Mouse (Mus musculus) forebrain, embryonic 13.5 days (tissue): Measurements from ENCODE around the gene Rnf167. TPM values are rescaled to one million over a fixed set of nuclear protein-coding genes. Genes with fewer than 3 reads are reported as not detected.
A peak's percentile ranks its signal among the peaks of the same experiment; 100 is the strongest.

Source experiments
- ATAC-seq: fragments of 200-750 bp; cut with Nextera tagmentation; 2 replicates; pipeline ENCODE4 v1.8.0; 2017
- H3K27ac ChIP-seq: fragments of 300-500 bp; sonication (generic); 2 replicates; pipeline ENCODE4 v1.5.1; 2015; ENCODE audit warnings: inconsistent platforms, mild to moderate bottlenecking, moderate library complexity
- H3K27me3 ChIP-seq: fragments of 300-500 bp; sonication (generic); 2 replicates; pipeline ENCODE4 v1.6.1; 2015; ENCODE audit warnings: mild to moderate bottlenecking, inconsistent platforms
- H3K36me3 ChIP-seq: fragments of 300-500 bp; sonication (generic); 2 replicates; pipeline ENCODE4 v1.6.1; 2015; ENCODE audit warnings: mild to moderate bottlenecking, inconsistent platforms; ENCODE audit not compliant: poor library complexity, severe bottlenecking
- H3K4me1 ChIP-seq: fragments of 300-500 bp; sonication (generic); 2 replicates; pipeline ENCODE4 v1.6.1; 2015; ENCODE audit warnings: inconsistent platforms
- H3K4me2 ChIP-seq: fragments of 300-500 bp; sonication (generic); 2 replicates; pipeline ENCODE4 v1.6.1; 2015; ENCODE audit warnings: inconsistent platforms, mild to moderate bottlenecking, moderate library complexity
- H3K4me3 ChIP-seq: fragments of 300-500 bp; sonication (generic); 2 replicates; pipeline ENCODE4 v1.5.1; 2015; ENCODE audit warnings: mild to moderate bottlenecking, inconsistent platforms
- H3K9ac ChIP-seq: fragments of 300-500 bp; sonication (generic); 2 replicates; pipeline ENCODE4 v1.6.1; 2015; ENCODE audit warnings: mild to moderate bottlenecking, inconsistent platforms
- H3K9me3 ChIP-seq: fragments of 300-500 bp; sonication (generic); replicated peaks from 2 replicates; pipeline ENCODE4 v1.6.1; 2016; ENCODE audit warnings: inconsistent platforms
- WGBS: fragments of 180-500 bp; shearing (Covaris S2); methylation state at CpG from one replicate; pipeline ENCODE4 v1.1.7; 2015; 5-methylcytosine and 5-hydroxymethylcytosine counted together
- polyA plus RNA-seq: library from polyadenylated mRNA; unstranded; fragments of >200 nt; fragmentation: Nextera tagmentation; extraction: Ambion mirVana; gene quantifications from 2 replicates; pipeline ENCODE4 v1.2.1, GENCODE M21; 2015

Gene Rnf167
- polyA plus RNA-seq, 1 experiment from 2014 or later, result 108 TPM

- WGBS, result 74% methylated on average over 12 of the region's 12 CpGs
- Histone ChIP-seq H3K36me3 (peaks cover 44% of the 10 kb centered on the region), H3K4me1 (peaks cover 63% of the 10 kb centered on the region), H3K4me2 (peak overlapping the region; percentile 93), H3K4me3 (peak overlapping the region; percentile 100), H3K27me3 (no peaks in the 10 kb centered on the region), H3K9me3 (no peaks in the 10 kb centered on the region), H3K27ac (no peak overlapping the region; the same call in 1 of the 2 replicates), H3K9ac (peak overlapping the region; percentile 98)
- ATAC-seq, result no peak
These were observed 5.2 kb downstream of the Rnf167 start for GRCm38 (mm10) chr11:70652029-70652883.

GRCm38 (mm10) chr11:70652884-70653344 is 5.9 kb downstream of the Rnf167 start:
- Histone ChIP-seq H3K9ac (peak overlapping the region; percentile 98), H3K36me3 (peaks cover 44% of the 10 kb centered on the region), H3K4me2 (peak overlapping the region; percentile 93), H3K27me3 (no peaks in the 10 kb centered on the region), H3K27ac (peak overlapping the region; percentile 97), H3K4me1 (peaks cover 61% of the 10 kb centered on the region), H3K4me3 (peak overlapping the region; percentile 100), H3K9me3 (no peaks in the 10 kb centered on the region)
- 70% methylated on average over 6 of the region's 6 CpGs for WGBS
- ATAC-seq, result no peak

- peak; percentile 67 for ATAC-seq
- Histone ChIP-seq H3K36me3 (peaks cover 41% of the 10 kb centered on the region), H3K9ac (peak overlapping the region; percentile 98), H3K4me2 (peak overlapping the region; percentile 93), H3K27ac (peak overlapping the region; percentile 97), H3K9me3 (no peaks in the 10 kb centered on the region), H3K27me3 (no peaks in the 10 kb centered on the region), H3K4me3 (peak overlapping the region; percentile 100), H3K4me1 (peaks cover 54% of the 10 kb centered on the region)
- WGBS, result under 1% methylated on average over 61 of the region's 63 CpGs
These were observed 6.5 kb downstream of the Rnf167 start for GRCm38 (mm10) chr11:70653345-70654197.

- peak within 1 kb of the TSS; percentile 100 for H3K4me3 ChIP-seq
- peak within 1 kb of the TSS; percentile 97 for H3K27ac ChIP-seq
- no peaks in the 10 kb centered on the region for H3K9me3 ChIP-seq
- H3K9ac ChIP-seq, result peak within 1 kb of the TSS; percentile 98
- no peaks in the 10 kb centered on the region for H3K27me3 ChIP-seq
- peak within 1 kb of the TSS; percentile 93 for H3K4me2 ChIP-seq
- WGBS, result under 1% methylated on average over 57 of the region's 61 CpGs
- peaks cover 46% of the 10 kb centered on the region for H3K4me1 ChIP-seq
- ATAC-seq, result peak; percentile 65
- H3K36me3 ChIP-seq, result peaks cover 33% of the 10 kb centered on the region
These were observed 7.3 kb downstream of the Rnf167 start, which contains the start of gene Pfn1 for GRCm38 (mm10) chr11:70654198-70654922. TSS of gene Pfn1 (minus strand) at chr11:70654644.

- Histone ChIP-seq H3K27ac (peak overlapping the region; percentile 97), H3K27me3 (no peaks in the 10 kb centered on the region), H3K36me3 (peaks cover 30% of the 10 kb centered on the region), H3K4me3 (peak overlapping the region; percentile 100), H3K4me2 (peak overlapping the region; percentile 93), H3K4me1 (peaks cover 42% of the 10 kb centered on the region), H3K9me3 (no peaks in the 10 kb centered on the region), H3K9ac (peak overlapping the region; percentile 98)
- WGBS, result under 1% methylated on average over 48 of the region's 48 CpGs
- ATAC-seq, result peak; percentile 42
These were observed 8.0 kb downstream of the Rnf167 start for GRCm38 (mm10) chr11:70654923-70655570.

- H3K4me3 ChIP-seq, result peak overlapping the region; percentile 100
- H3K9ac ChIP-seq, result peak overlapping the region; percentile 98
- peak overlapping the region; percentile 97 for H3K27ac ChIP-seq
- H3K27me3 ChIP-seq, result no peaks in the 10 kb centered on the region
- H3K36me3 ChIP-seq, result peaks cover 28% of the 10 kb centered on the region
- H3K4me2 ChIP-seq, result peak overlapping the region; percentile 93
- peak; percentile 34; the same call in 1 of the 2 replicates for ATAC-seq
- WGBS, result under 1% methylated on average over 61 of the region's 61 CpGs
- no peaks in the 10 kb centered on the region for H3K9me3 ChIP-seq
- peaks cover 42% of the 10 kb centered on the region for H3K4me1 ChIP-seq
These were observed 8.8 kb downstream of the Rnf167 start for GRCm38 (mm10) chr11:70655571-70656455.

- Histone ChIP-seq H3K27me3 (no peaks in the 10 kb centered on the region), H3K4me2 (peak overlapping the region; percentile 93), H3K36me3 (peaks cover 28% of the 10 kb centered on the region), H3K27ac (no peak overlapping the region; the same call in 1 of the 2 replicates), H3K4me1 (peaks cover 42% of the 10 kb centered on the region), H3K9me3 (no peaks in the 10 kb centered on the region), H3K4me3 (peak overlapping the region; percentile 100), H3K9ac (peak overlapping the region; percentile 98)
- no peak for ATAC-seq
- WGBS, result 6% methylated on average over 16 of the region's 16 CpGs
These were observed 9.5 kb downstream of the Rnf167 start for GRCm38 (mm10) chr11:70656456-70656927.

GRCm38 (mm10) chr11:70656964-70657363 is 9.9 kb downstream of the Rnf167 start, which contains the start of gene Eno3:
TSS of gene Eno3 (plus strand) at chr11:70657202.
- 9% methylated on average over 3 of the region's 3 CpGs for WGBS
- peak within 1 kb of the TSS; percentile 93 for H3K4me2 ChIP-seq
- H3K4me3 ChIP-seq, result peak within 1 kb of the TSS; percentile 100
- H3K27ac ChIP-seq, result peak within 1 kb of the TSS; percentile 97
- no peaks in the 10 kb centered on the region for H3K9me3 ChIP-seq
- H3K9ac ChIP-seq, result peak within 1 kb of the TSS; percentile 98
- ATAC-seq, result no peak
- peaks cover 27% of the 10 kb centered on the region for H3K36me3 ChIP-seq
- H3K27me3 ChIP-seq, result no peaks in the 10 kb centered on the region
- peaks cover 37% of the 10 kb centered on the region for H3K4me1 ChIP-seq

GRCm38 (mm10) chr11:70657573-70657972 is 10.5 kb downstream of the Rnf167 start:
- no peaks in the 10 kb centered on the region for H3K27me3 ChIP-seq
- peaks cover 27% of the 10 kb centered on the region for H3K36me3 ChIP-seq
- no peaks in the 10 kb centered on the region for H3K9me3 ChIP-seq
- no peak for ATAC-seq
- no peak overlapping the region for H3K27ac ChIP-seq
- no peak overlapping the region for H3K4me2 ChIP-seq
- no peak overlapping the region for H3K4me3 ChIP-seq
- H3K4me1 ChIP-seq, result peaks cover 31% of the 10 kb centered on the region
- no peak overlapping the region for H3K9ac ChIP-seq
- WGBS, result 61% methylated on average over 6 of the region's 6 CpGs

GRCm38 (mm10) chr11:70657991-70658390 is 11.0 kb downstream of the Rnf167 start:
- 60% methylated on average over 9 of the region's 9 CpGs for WGBS
- no peak for ATAC-seq
- Histone ChIP-seq H3K9ac (no peak overlapping the region), H3K27me3 (no peaks in the 10 kb centered on the region), H3K27ac (no peak overlapping the region), H3K4me2 (no peak overlapping the region), H3K9me3 (no peaks in the 10 kb centered on the region), H3K4me1 (peaks cover 27% of the 10 kb centered on the region), H3K36me3 (peaks cover 30% of the 10 kb centered on the region), H3K4me3 (no peak overlapping the region)
